Mouse (Mus musculus): ENCODE measurements around the gene Nova2. TPM values are rescaled to one million over a fixed set of nuclear protein-coding genes. Genes with fewer than 3 reads are reported as not detected.

The Nova2 gene
- polyA plus RNA-seq, 1 experiment: 7.5 TPM

DNA sequence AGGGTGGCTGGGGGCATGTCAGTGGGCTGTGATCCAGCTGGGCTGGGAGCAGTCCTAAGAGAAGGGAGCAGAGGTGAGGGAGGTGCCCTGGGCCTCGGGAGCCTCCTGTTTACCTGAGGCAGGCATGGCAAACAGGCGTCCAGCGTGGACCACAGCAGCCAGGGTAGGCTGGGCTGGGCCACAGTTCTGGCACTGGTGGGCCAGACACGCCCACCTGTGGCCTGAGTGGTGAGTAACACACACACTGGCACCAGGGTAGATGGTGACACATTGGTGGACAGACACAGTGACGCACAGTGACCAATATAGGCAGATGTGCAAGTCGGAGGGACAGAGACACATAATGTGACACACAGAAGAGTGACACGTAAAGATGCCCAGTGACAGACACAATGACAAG is 84.9 kb downstream of the Nova2 start:
- no peak for TF ChIP-seq POLR2A (IDR thresholded peaks at IDR 0.05; ENCODE audit: insufficient read depth, low read length)
- H3K4me3 ChIP-seq (ENCODE audit: low read depth, low read length): no peak overlapping the region
- no peak overlapping the region for H3K9ac ChIP-seq (ENCODE audit: low read depth, poor library complexity, severe bottlenecking)
- peaks cover 2% of the 10 kb centered on the region; the same call in 1 of the 2 replicates for H3K36me3 ChIP-seq (ENCODE audit: control insufficient read depth, insufficient read depth, low read length, poor library complexity, severe bottlenecking)
- H3K9me3 ChIP-seq (replicated peaks; ENCODE audit: control insufficient read depth, insufficient read depth, low read length, poor library complexity, severe bottlenecking): no peaks in the 10 kb centered on the region
- H3K27ac ChIP-seq (ENCODE audit: insufficient read depth, low read length): no peak overlapping the region
- H3K4me1 ChIP-seq (ENCODE audit: control insufficient read depth, insufficient read depth, low read length): no peaks in the 10 kb centered on the region
- H3K27me3 ChIP-seq (ENCODE audit: control insufficient read depth, insufficient read depth, low read length, poor library complexity, severe bottlenecking): no peaks in the 10 kb centered on the region

DNA sequence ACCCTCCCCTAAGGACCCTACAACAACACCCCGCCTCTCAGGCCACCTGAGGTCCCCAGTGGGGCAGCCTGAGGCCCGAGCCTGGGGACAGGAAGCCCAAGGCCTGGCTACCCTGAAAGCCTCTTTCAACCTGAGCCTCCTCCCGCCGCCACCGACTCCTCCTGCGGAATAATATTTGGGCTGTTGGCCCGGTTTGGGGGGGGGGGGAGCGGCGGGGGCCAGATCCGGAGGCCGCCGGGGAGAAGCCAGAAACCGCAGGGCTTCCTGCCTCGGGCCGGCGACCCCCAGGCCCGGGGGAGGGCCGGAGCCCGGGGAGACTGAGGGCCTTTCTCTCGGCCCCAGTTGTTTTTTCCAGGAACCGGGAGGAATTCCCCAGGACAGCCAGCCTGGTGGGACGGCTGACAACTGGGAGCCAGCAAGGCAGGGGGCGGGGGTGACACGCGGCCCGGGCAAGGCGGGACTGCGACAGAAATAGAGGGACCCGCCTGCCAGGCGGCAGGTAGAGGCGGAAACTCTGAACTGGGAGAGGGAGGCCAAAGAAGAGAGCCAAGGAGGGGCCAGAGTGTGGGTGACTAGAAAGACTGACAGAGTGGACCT is 86.4 kb downstream of the Nova2 start:
- Histone ChIP-seq H3K27me3 (ENCODE audit: control insufficient read depth, insufficient read depth, low read length, poor library complexity, severe bottlenecking) (no peaks in the 10 kb centered on the region), H3K4me1 (ENCODE audit: control insufficient read depth, insufficient read depth, low read length) (no peaks in the 10 kb centered on the region), H3K4me3 (ENCODE audit: low read depth, low read length) (peak overlapping the region; percentile 35; the same call in 1 of the 2 replicates), H3K9ac (ENCODE audit: low read depth, poor library complexity, severe bottlenecking) (peak overlapping the region; percentile 88), H3K27ac (ENCODE audit: insufficient read depth, low read length) (no peak overlapping the region), H3K36me3 (ENCODE audit: control insufficient read depth, insufficient read depth, low read length, poor library complexity, severe bottlenecking) (no peaks in the 10 kb centered on the region), H3K9me3 (replicated peaks; ENCODE audit: control insufficient read depth, insufficient read depth, low read length, poor library complexity, severe bottlenecking) (no peaks in the 10 kb centered on the region)
- TF ChIP-seq POLR2A (IDR thresholded peaks at IDR 0.05; ENCODE audit: insufficient read depth, low read length) (no peak), CTCF (IDR thresholded peaks at IDR 0.05; ENCODE audit: low read depth, low read length) (no peak), EP300 (IDR thresholded peaks at IDR 0.05; ENCODE audit: insufficient read depth, low read depth, low read length) (no peak)

DNA sequence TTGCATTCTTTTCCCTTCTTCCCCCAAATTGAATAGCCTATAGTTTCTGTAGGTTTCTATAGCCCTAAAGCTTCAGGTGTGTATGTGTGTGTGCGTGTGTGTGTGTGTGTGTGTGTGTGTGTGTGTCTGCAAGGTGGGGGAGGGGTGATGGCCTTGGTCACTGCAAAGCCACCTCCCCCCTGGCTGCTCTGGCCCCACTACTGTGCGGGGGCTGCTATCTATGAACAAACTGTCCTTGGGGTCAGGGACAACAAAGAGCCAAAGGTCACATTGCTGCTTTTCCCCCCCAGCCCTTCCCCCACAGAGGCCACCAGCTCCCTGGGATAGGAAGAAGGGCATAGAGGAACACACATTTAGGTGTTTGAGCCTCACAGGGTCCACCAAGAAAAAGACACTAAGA is 87.2 kb downstream of the Nova2 start:
- no peak overlapping the region for H3K4me3 ChIP-seq (ENCODE audit: low read depth, low read length)
- no peaks in the 10 kb centered on the region for H3K4me1 ChIP-seq (ENCODE audit: control insufficient read depth, insufficient read depth, low read length)
- H3K27ac ChIP-seq (ENCODE audit: insufficient read depth, low read length): no peak overlapping the region

DNA sequence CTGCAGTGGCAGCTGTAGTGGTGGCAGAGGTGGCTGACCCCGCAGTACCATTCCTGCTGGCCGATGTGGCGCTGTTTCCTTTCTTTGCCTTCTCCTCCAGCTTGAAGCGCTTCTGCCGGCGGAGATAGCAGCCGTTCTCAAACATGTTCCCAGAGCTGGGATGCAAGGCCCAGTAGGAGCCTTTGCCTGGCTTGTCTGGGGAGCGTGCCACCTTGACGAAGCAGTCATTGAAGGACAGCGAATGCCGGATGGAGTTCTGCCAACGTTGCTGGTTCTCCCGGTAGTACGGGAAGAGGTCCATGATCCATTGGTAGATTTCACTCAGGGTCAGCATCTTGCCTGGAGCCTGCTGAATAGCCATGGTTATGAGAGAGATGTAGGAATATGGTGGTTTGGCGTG is 88.8 kb downstream of the Nova2 start:
- Histone ChIP-seq H3K27ac (ENCODE audit: insufficient read depth, low read length) (no peak overlapping the region), H3K9ac (ENCODE audit: low read depth, poor library complexity, severe bottlenecking) (no peak overlapping the region), H3K4me1 (ENCODE audit: control insufficient read depth, insufficient read depth, low read length) (peaks cover 1% of the 10 kb centered on the region), H3K27me3 (ENCODE audit: control insufficient read depth, insufficient read depth, low read length, poor library complexity, severe bottlenecking) (no peaks in the 10 kb centered on the region), H3K36me3 (ENCODE audit: control insufficient read depth, insufficient read depth, low read length, poor library complexity, severe bottlenecking) (no peaks in the 10 kb centered on the region), H3K4me3 (ENCODE audit: low read depth, low read length) (no peak overlapping the region), H3K9me3 (replicated peaks; ENCODE audit: control insufficient read depth, insufficient read depth, low read length, poor library complexity, severe bottlenecking) (no peaks in the 10 kb centered on the region)
- TF ChIP-seq POLR2A (IDR thresholded peaks at IDR 0.05; ENCODE audit: insufficient read depth, low read length) (no peak), EP300 (IDR thresholded peaks at IDR 0.05; ENCODE audit: insufficient read depth, low read depth, low read length) (no peak), CTCF (IDR thresholded peaks at IDR 0.05; ENCODE audit: low read depth, low read length) (peak; percentile 9)

More for the DNA sequence above, 87.2 kb downstream of the Nova2 start:
- Histone ChIP-seq H3K9ac (ENCODE audit: low read depth, poor library complexity, severe bottlenecking) (no peak overlapping the region), H3K36me3 (ENCODE audit: control insufficient read depth, insufficient read depth, low read length, poor library complexity, severe bottlenecking) (no peaks in the 10 kb centered on the region), H3K27me3 (ENCODE audit: control insufficient read depth, insufficient read depth, low read length, poor library complexity, severe bottlenecking) (no peaks in the 10 kb centered on the region), H3K9me3 (replicated peaks; ENCODE audit: control insufficient read depth, insufficient read depth, low read length, poor library complexity, severe bottlenecking) (no peaks in the 10 kb centered on the region)
- TF ChIP-seq EP300 (IDR thresholded peaks at IDR 0.05; ENCODE audit: insufficient read depth, low read depth, low read length): no peak
- TF ChIP-seq POLR2A (IDR thresholded peaks at IDR 0.05; ENCODE audit: insufficient read depth, low read length): no peak
- TF ChIP-seq CTCF (IDR thresholded peaks at IDR 0.05; ENCODE audit: low read depth, low read length): no peak

Other genes starting within 250 kb of the Nova2 start
- not detected in 2 replicates for gene Psg20, start 239.7 kb upstream of the Nova2 start, polyA plus RNA-seq (2011; ENCODE audit: insufficient read depth, insufficient read length, low read depth, missing spikeins)
- gene Psg22, start 207.8 kb upstream of the Nova2 start, polyA plus RNA-seq (2011; ENCODE audit: insufficient read depth, insufficient read length, low read depth, missing spikeins): not detected in 2 replicates
- 1.1 TPM in 2 replicates for gene Psg19, start 127.4 kb upstream of the Nova2 start, polyA plus RNA-seq (2011; ENCODE audit: insufficient read depth, insufficient read length, low read depth, missing spikeins)
- 1.3 and 1.8 TPM in 2 replicates for gene Psg17, start 104.3 kb upstream of the Nova2 start, polyA plus RNA-seq (2011; ENCODE audit: insufficient read depth, insufficient read length, low read depth, missing spikeins)
- gene Mill2, start 85.9 kb upstream of the Nova2 start, polyA plus RNA-seq (2011; ENCODE audit: insufficient read depth, insufficient read length, low read depth, missing spikeins): 0.35 and 1.1 TPM in 2 replicates
- gene Pglyrp1, start 54.6 kb upstream of the Nova2 start, polyA plus RNA-seq (2011; ENCODE audit: insufficient read depth, insufficient read length, low read depth, missing spikeins): 1.8 and 3.1 TPM in 2 replicates
- 36.4 and 39.9 TPM in 2 replicates for gene Ccdc61, start 15.5 kb upstream of the Nova2 start, polyA plus RNA-seq (2011; ENCODE audit: insufficient read depth, insufficient read length, low read depth, missing spikeins)
- gene Nanos2, start 61.5 kb downstream of the Nova2 start, polyA plus RNA-seq (2011; ENCODE audit: insufficient read depth, insufficient read length, low read depth, missing spikeins): not detected in 2 replicates
- gene Mypop, start 65.4 kb downstream of the Nova2 start, polyA plus RNA-seq (2011; ENCODE audit: insufficient read depth, insufficient read length, low read depth, missing spikeins): 4.0 and 5.5 TPM in 2 replicates
- gene Irf2bp1, start 78.2 kb downstream of the Nova2 start, polyA plus RNA-seq (2011; ENCODE audit: insufficient read depth, insufficient read length, low read depth, missing spikeins): 16.2 and 20.9 TPM in 2 replicates
- gene Foxa3, start 97.7 kb downstream of the Nova2 start, polyA plus RNA-seq (2011; ENCODE audit: insufficient read depth, insufficient read length, low read depth, missing spikeins): 2.5 and 2.6 TPM in 2 replicates
- 102 and 119 TPM in 2 replicates for gene Sympk, start 98.5 kb downstream of the Nova2 start, polyA plus RNA-seq (2011; ENCODE audit: insufficient read depth, insufficient read length, low read depth, missing spikeins)
- not detected in 2 replicates for gene Rsph6a, start 128.8 kb downstream of the Nova2 start, polyA plus RNA-seq (2011; ENCODE audit: insufficient read depth, insufficient read length, low read depth, missing spikeins)
- gene Dmwd, start 150.3 kb downstream of the Nova2 start, polyA plus RNA-seq (2011; ENCODE audit: insufficient read depth, insufficient read length, low read depth, missing spikeins): 43.2 and 45.1 TPM in 2 replicates
- 12.8 and 19.5 TPM in 2 replicates for gene Dmpk, start 158.0 kb downstream of the Nova2 start, polyA plus RNA-seq (2011; ENCODE audit: insufficient read depth, insufficient read length, low read depth, missing spikeins)
- gene Six5, start 168.7 kb downstream of the Nova2 start, polyA plus RNA-seq (2011; ENCODE audit: insufficient read depth, insufficient read length, low read depth, missing spikeins): 2.7 and 3.8 TPM in 2 replicates
- gene Gm4969, start 192.5 kb downstream of the Nova2 start, polyA plus RNA-seq (2011; ENCODE audit: insufficient read depth, insufficient read length, low read depth, missing spikeins): 0.43 and 0.46 TPM in 2 replicates
- 4.1 and 4.3 TPM in 2 replicates for gene Fbxo46, start 194.0 kb downstream of the Nova2 start, polyA plus RNA-seq (2011; ENCODE audit: insufficient read depth, insufficient read length, low read depth, missing spikeins)
- 4.1 and 4.6 TPM in 2 replicates for gene Qpctl, start 223.4 kb downstream of the Nova2 start, polyA plus RNA-seq (2011; ENCODE audit: insufficient read depth, insufficient read length, low read depth, missing spikeins)
- gene Snrpd2, start 223.8 kb downstream of the Nova2 start, polyA plus RNA-seq (2011; ENCODE audit: insufficient read depth, insufficient read length, low read depth, missing spikeins): 92.9 and 94.6 TPM in 2 replicates
- gene Gipr, start 240.2 kb downstream of the Nova2 start, polyA plus RNA-seq (2011; ENCODE audit: insufficient read depth, insufficient read length, low read depth, missing spikeins): 1.9 and 3.5 TPM in 2 replicates